Mouse (Mus musculus) CH12.LX (cell line): ENCODE data around the gene Ifngr2. TPM values are rescaled to one million over a fixed set of nuclear protein-coding genes. Genes with fewer than 3 reads are reported as not detected.

Experiments
- DNase-seq: peaks from one replicate; pipeline ENCODE4 v3.0.0-alpha.2; 2013; ENCODE audit errors: extremely low read depth
- H3K27ac ChIP-seq: 2 replicates; pipeline ENCODE4 v1.5.1; 2012; ENCODE audit warnings: low read depth, mild to moderate bottlenecking, control low read depth, moderate library complexity; ENCODE audit not compliant: insufficient read depth
- H3K27me3 ChIP-seq: replicated peaks from 2 replicates; pipeline ENCODE3; 2012; ENCODE audit warnings: inconsistent platforms
- H3K36me3 ChIP-seq, 2 experiments: replicated peaks in 1 of 2; 2 replicates each; pipeline versions ENCODE3 to v1.6.1; 2012; ENCODE audit warnings: inconsistent platforms in 1 of 2, low read length in 1 of 2, mild to moderate bottlenecking in 1 of 2, mixed read lengths in 1 of 2, moderate library complexity in 1 of 2; ENCODE audit not compliant: control insufficient read depth in 1 of 2, insufficient read depth in 1 of 2
- H3K4me1 ChIP-seq, 2 experiments: 2 replicates each; pipeline ENCODE4 v1.6.1; 2012; ENCODE audit warnings: inconsistent platforms in 1 of 2, moderate library complexity in 1 of 2; ENCODE audit not compliant: insufficient read depth in 2 of 2, control insufficient read depth in 1 of 2
- H3K4me2 ChIP-seq: 2 replicates; pipeline ENCODE4 v1.6.1; 2012; ENCODE audit warnings: low read depth, mild to moderate bottlenecking, control low read depth; ENCODE audit not compliant: poor library complexity, insufficient read depth, severe bottlenecking
- H3K4me3 ChIP-seq, 3 experiments: fragments of 150-350 bp in 1 of 3; sonication (generic) in 1 of 3; replicated peaks in 1 of 3; 2 replicates each; pipeline versions ENCODE3 to v1.5.1; 2011 to 2012; ENCODE audit warnings: low read depth in 2 of 3, low read length in 2 of 3, mild to moderate bottlenecking in 2 of 3, moderate library complexity in 2 of 3, control low read depth in 1 of 3, improper control_type of control experiment in 1 of 3, inconsistent platforms in 1 of 3, mixed read lengths in 1 of 3; ENCODE audit not compliant: poor library complexity in 1 of 3
- H3K79me2 ChIP-seq: replicated peaks from 2 replicates; pipeline ENCODE4 v1.6.1; 2012; ENCODE audit warnings: mild to moderate bottlenecking, moderate library complexity; ENCODE audit not compliant: control insufficient read depth, poor library complexity, insufficient read depth, severe bottlenecking; ENCODE audit errors: extremely low read depth
- H3K9ac ChIP-seq: 2 replicates; pipeline ENCODE4 v1.6.1; 2012; ENCODE audit warnings: low read depth, mild to moderate bottlenecking, control low read depth, moderate library complexity; ENCODE audit not compliant: insufficient read depth
- H3K9me3 ChIP-seq: replicated peaks from 2 replicates; pipeline ENCODE3; 2012; ENCODE audit warnings: low read length, inconsistent platforms, mixed read lengths
- BHLHE40 ChIP-seq: IDR thresholded peaks from 2 replicates; pipeline ENCODE4 v1.6.1; 2011; ENCODE audit warnings: mild to moderate bottlenecking, low read depth, low read length, improper control_type of control experiment
- CHD1 ChIP-seq: IDR thresholded peaks from 2 replicates; pipeline ENCODE4 v1.6.1; 2012; ENCODE audit warnings: low read depth, low read length, improper control_type of control experiment, inconsistent platforms
- CHD2 ChIP-seq: IDR thresholded peaks from 2 replicates; pipeline ENCODE4 v1.6.1; 2011; ENCODE audit warnings: low read length, improper control_type of control experiment
- CTCF ChIP-seq, 2 experiments: IDR thresholded peaks in 1 of 2; conservative IDR thresholded peaks in 1 of 2; 2 replicates each; pipeline ENCODE4 v1.5.1; 2011 to 2012; ENCODE audit warnings: low read depth in 2 of 2, low read length in 2 of 2, improper control_type of control experiment in 1 of 2, inconsistent platforms in 1 of 2, mild to moderate bottlenecking in 1 of 2, moderate library complexity in 1 of 2
- ELF1 ChIP-seq: IDR thresholded peaks from 2 replicates; pipeline ENCODE4 v1.6.1; 2014; ENCODE audit warnings: low read depth, mild to moderate bottlenecking, inconsistent platforms, low read length, improper control_type of control experiment
- ETS1 ChIP-seq: conservative IDR thresholded peaks from 2 replicates; pipeline ENCODE4 v1.6.1; 2012; ENCODE audit warnings: low read depth, mild to moderate bottlenecking, inconsistent platforms, low read length, improper control_type of control experiment, moderate library complexity
- GABPA ChIP-seq: IDR thresholded peaks from 2 replicates; pipeline ENCODE4 v1.6.1; 2012; ENCODE audit warnings: low read depth, low read length, improper control_type of control experiment, inconsistent platforms; ENCODE audit not compliant: insufficient replicate concordance
- HCFC1 ChIP-seq: IDR thresholded peaks from 2 replicates; pipeline ENCODE4 v1.6.1; 2012; ENCODE audit warnings: low read depth, mild to moderate bottlenecking, inconsistent platforms, low read length, improper control_type of control experiment
- IRF4 ChIP-seq: IDR thresholded peaks from 2 replicates; pipeline ENCODE4 v1.6.1; 2014; ENCODE audit warnings: low read depth, mild to moderate bottlenecking, inconsistent platforms, low read length, improper control_type of control experiment
- JUND ChIP-seq: conservative IDR thresholded peaks from 2 replicates; pipeline ENCODE4 v1.6.1; 2011; ENCODE audit warnings: low read depth, low read length, improper control_type of control experiment
- KAT2A ChIP-seq: IDR thresholded peaks from 2 replicates; pipeline ENCODE4 v1.6.1; 2012; ENCODE audit warnings: low read length, improper control_type of control experiment, inconsistent platforms; ENCODE audit not compliant: insufficient replicate concordance
- MAX ChIP-seq: IDR thresholded peaks from 2 replicates; pipeline ENCODE4 v1.6.1; 2011; ENCODE audit warnings: low read length, improper control_type of control experiment
- MAZ ChIP-seq: IDR thresholded peaks from 2 replicates; pipeline ENCODE4 v1.6.1; 2012; ENCODE audit warnings: low read depth, mild to moderate bottlenecking, inconsistent platforms, low read length, improper control_type of control experiment, moderate library complexity
- MEF2A ChIP-seq: IDR thresholded peaks from 2 replicates; pipeline ENCODE4 v1.6.1; 2014; ENCODE audit warnings: low read depth, mild to moderate bottlenecking, inconsistent platforms, low read length, improper control_type of control experiment, borderline replicate concordance
- MYC ChIP-seq: IDR thresholded peaks from 2 replicates; pipeline ENCODE4 v1.6.1; 2011; ENCODE audit warnings: low read depth, mild to moderate bottlenecking, improper control_type of control experiment, low read length
- NELFE ChIP-seq: IDR thresholded peaks from 2 replicates; pipeline ENCODE4 v1.6.1; 2011; ENCODE audit warnings: low read depth, low read length, improper control_type of control experiment
- NRF1 ChIP-seq: IDR thresholded peaks from 2 replicates; pipeline ENCODE4 v1.6.1; 2014; ENCODE audit warnings: low read depth, mild to moderate bottlenecking, inconsistent platforms, low read length, improper control_type of control experiment, moderate library complexity
- PAX5 ChIP-seq: IDR thresholded peaks from 2 replicates; pipeline ENCODE4 v1.6.1; 2012; ENCODE audit warnings: low read length, inconsistent platforms, mixed read lengths
- POLR2A ChIP-seq: IDR thresholded peaks from 2 replicates; pipeline ENCODE4 v1.6.1; 2011; ENCODE audit warnings: low read depth, mild to moderate bottlenecking, improper control_type of control experiment, low read length
- POLR2AphosphoS2 ChIP-seq: IDR thresholded peaks from 2 replicates; pipeline ENCODE4 v1.6.1; 2011; ENCODE audit warnings: low read depth, low read length, improper control_type of control experiment
- RAD21 ChIP-seq: IDR thresholded peaks from 2 replicates; pipeline ENCODE4 v1.6.1; 2011; ENCODE audit warnings: low read depth, mild to moderate bottlenecking, low read length, improper control_type of control experiment, moderate library complexity
- RCOR1 ChIP-seq: conservative IDR thresholded peaks from 2 replicates; pipeline ENCODE4 v1.6.1; 2012; ENCODE audit warnings: low read depth, mild to moderate bottlenecking, inconsistent platforms, low read length, improper control_type of control experiment
- SMC3 ChIP-seq: IDR thresholded peaks from 2 replicates; pipeline ENCODE4 v1.6.1; 2011; ENCODE audit warnings: low read depth, low read length, improper control_type of control experiment
- TBP ChIP-seq: conservative IDR thresholded peaks from 2 replicates; pipeline ENCODE4 v1.6.1; 2011; ENCODE audit warnings: low read depth, low read length, improper control_type of control experiment
- TCF12 ChIP-seq: IDR thresholded peaks from 2 replicates; pipeline ENCODE4 v1.6.1; 2014; ENCODE audit warnings: low read depth, mild to moderate bottlenecking, inconsistent platforms, low read length, improper control_type of control experiment
- UBTF ChIP-seq: IDR thresholded peaks from 2 replicates; pipeline ENCODE4 v1.6.1; 2012; ENCODE audit warnings: low read depth, mild to moderate bottlenecking, inconsistent platforms, low read length, improper control_type of control experiment, moderate library complexity
- USF1 ChIP-seq: IDR thresholded peaks from 2 replicates; pipeline ENCODE4 v1.6.1; 2014; ENCODE audit warnings: low read depth, mild to moderate bottlenecking, inconsistent platforms, low read length, improper control_type of control experiment
- USF2 ChIP-seq: conservative IDR thresholded peaks from 2 replicates; pipeline ENCODE4 v1.6.1; 2011; ENCODE audit warnings: low read depth, low read length, improper control_type of control experiment
- ZKSCAN1 ChIP-seq: IDR thresholded peaks from 2 replicates; pipeline ENCODE4 v1.6.1; 2012; ENCODE audit warnings: low read depth, inconsistent platforms, low read length, improper control_type of control experiment, borderline replicate concordance
- ZMIZ1 ChIP-seq: IDR thresholded peaks from 2 replicates; pipeline ENCODE4 v1.6.1; 2012; ENCODE audit warnings: low read depth, mild to moderate bottlenecking, inconsistent platforms, low read length, improper control_type of control experiment
- ZNF384 ChIP-seq: IDR thresholded peaks from 2 replicates; pipeline ENCODE4 v1.6.1; 2012; ENCODE audit warnings: low read depth, low read length, improper control_type of control experiment, inconsistent platforms
- dilution Hi-C: fragments of 300-500 bp; cut with MboI; formaldehyde crosslinking; loops from 2 replicates; pipeline ENCODE4 v1.14.3; 2020; ENCODE audit warnings: low sequenced_read_pairs; ENCODE audit not compliant: extremely low pct_unique_long_range_greater_than_20kb, extremely low pct_ligation_motif_present
- in situ Hi-C: fragments of 300-500 bp; cut with MboI; formaldehyde crosslinking; loops from 3 replicates; pipeline ENCODE4 v1.14.3; 2019; ENCODE audit warnings: low sequenced_read_pairs, low pct_ligation_motif_present, low pct_unique_long_range_greater_than_20kb, mixed read lengths
- polyA plus RNA-seq: library from polyadenylated mRNA; unstranded; fragments of >175 nt; gene quantifications from 2 replicates; pipeline ENCODE4 v1.2.1, GENCODE M21; 2012; ENCODE audit warnings: low read depth; ENCODE audit not compliant: insufficient read length
- total RNA-seq, 2 experiments: library from RNA; depleted of rRNA; stranded (reverse); fragments of 300-350 nt in 1 of 2; fragments of >200 nt in 1 of 2; gene quantifications; 2 replicates each; pipeline ENCODE4 v1.2.3; 2012 to 2014

The Ifngr2 gene
- total and polyA plus RNA-seq, 3 experiments: 29.6 to 39.2 (median 36.1) TPM

DNA sequence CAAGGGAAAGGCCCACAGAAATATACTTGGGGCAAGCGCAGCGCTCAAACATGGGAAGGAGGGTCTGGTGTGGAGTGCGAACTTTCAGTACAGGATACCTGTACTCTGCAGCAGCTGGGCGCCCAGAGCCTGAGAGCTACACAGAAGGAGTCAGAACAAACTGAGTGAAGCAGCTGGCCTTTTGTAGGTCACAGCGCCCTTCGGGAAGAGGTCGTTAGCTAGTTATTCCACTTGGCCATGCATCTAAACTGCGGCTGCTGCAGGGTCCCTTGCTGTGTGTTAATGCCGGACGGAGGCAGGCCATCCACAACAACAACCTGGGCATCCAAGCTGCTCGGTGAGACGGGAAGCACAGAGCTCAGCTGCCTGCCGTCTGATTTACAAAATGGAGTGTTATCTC, 28.3 kb downstream of the Ifngr2 start:
- no peak overlapping the region for H3K4me3 ChIP-seq
- H3K9me3 ChIP-seq: no peaks in the 10 kb centered on the region
- peaks cover 5 to 15% of the 10 kb centered on the region in 2 experiments; a peak in 3 of 4 replicates for H3K4me1 ChIP-seq
- H3K9ac ChIP-seq: no peak overlapping the region
- DNase-seq: no peak
- no peaks in the 10 kb centered on the region for H3K27me3 ChIP-seq
- TF ChIP-seq CHD2: no peak
- TF ChIP-seq PAX5: no peak
- TF ChIP-seq BHLHE40: no peak
- no peak for TF ChIP-seq MEF2A
- TF ChIP-seq MAX: no peak
- no peak for TF ChIP-seq RAD21
- no peak for TF ChIP-seq TCF12
- TF ChIP-seq ZMIZ1: no peak
- in situ Hi-C loops: no loop called here
- dilution Hi-C loops: no loop called here
- H3K27ac ChIP-seq: no peak overlapping the region
- peaks cover 16 to 32% of the 10 kb centered on the region in 2 experiments for H3K36me3 ChIP-seq
- no peak overlapping the region for H3K4me2 ChIP-seq
- no peaks in the 10 kb centered on the region for H3K79me2 ChIP-seq

DNA sequence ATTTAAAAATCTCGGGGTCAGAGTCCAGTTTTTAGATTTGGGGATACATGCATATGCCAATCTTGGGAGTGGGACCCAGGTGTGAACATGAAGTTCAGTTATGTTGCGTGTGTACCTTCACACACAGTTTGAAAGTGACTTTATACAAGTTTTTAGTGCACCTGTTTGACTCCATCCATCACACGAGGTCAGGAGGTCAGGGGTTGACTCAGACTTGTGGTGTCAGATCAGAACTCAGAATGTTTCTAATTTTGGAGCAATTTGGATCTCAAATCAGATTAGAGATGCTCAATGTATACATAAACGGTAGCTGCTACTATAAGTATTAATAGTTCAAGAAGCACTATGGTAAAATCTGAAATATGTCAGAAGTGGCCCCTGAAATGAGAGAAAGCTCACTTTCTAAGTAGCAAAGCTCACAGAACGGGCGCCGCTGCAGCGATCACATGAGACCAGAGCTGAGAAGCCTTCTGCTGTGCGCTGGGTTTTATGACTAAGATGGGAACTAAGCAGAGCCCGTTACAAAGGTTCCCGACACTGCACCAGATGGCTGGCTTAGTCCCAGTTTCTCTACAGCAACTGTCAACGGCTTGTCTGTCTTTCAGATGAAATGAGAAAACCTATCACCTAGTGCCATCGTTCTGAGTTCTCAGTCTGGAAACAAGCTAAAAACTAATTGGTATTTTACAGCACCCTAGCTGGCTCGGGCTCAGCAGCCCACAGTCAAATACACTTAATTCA, 32.3 kb downstream of the Ifngr2 start:
- dilution Hi-C loops: no loop called here
- H3K9me3 ChIP-seq: no peaks in the 10 kb centered on the region
- TF ChIP-seq UBTF (no peak), BHLHE40 (peak; percentile 65; the same call in 1 of the 2 replicates), MAX (0 out of 2 replicates have a peak, but pooled peaks have one; percentile 27), MEF2A (peak; percentile 65; the same call in 1 of the 2 replicates), ZNF384 (no peak), IRF4 (peak; percentile 86), MAZ (no peak), ZMIZ1 (no peak), MYC (no peak; the same call in 1 of the 2 replicates), NRF1 (no peak), GABPA (no peak), CHD1 (no peak), POLR2AphosphoS2 (no peak), CHD2 (no peak), PAX5 (no peak), POLR2A (no peak), ETS1 (no peak; the same call in 1 of the 2 replicates), USF2 (no peak), RCOR1 (peak; percentile 47; the same call in 1 of the 2 replicates), NELFE (no peak), KAT2A (no peak), JUND (peak; percentile 69; the same call in 1 of the 2 replicates), TBP (peak; percentile 66), SMC3 (no peak), CTCF (conservative IDR thresholded peaks at IDR 0.05 in 1 of 2, IDR thresholded peaks at IDR 0.05 in 1 of 2; ENCODE audit: low read depth in 2 of 2, low read length in 2 of 2) (no peak), ELF1 (no peak), RAD21 (no peak; the same call in 1 of the 2 replicates), HCFC1 (peak; percentile 68), ZKSCAN1 (no peak), USF1 (no peak)

More for the DNA sequence above, 32.3 kb downstream of the Ifngr2 start:
- in situ Hi-C loops: no loop called here
- Histone ChIP-seq H3K4me2 (peak overlapping the region; percentile 37), H3K9ac (peak overlapping the region; percentile 63), H3K27ac (no peak overlapping the region), H3K4me3 (no peak overlapping the region), H3K4me1 (peaks cover 5 to 15% of the 10 kb centered on the region in 2 experiments; a peak in 3 of 4 replicates), H3K79me2 (no peaks in the 10 kb centered on the region), H3K27me3 (no peaks in the 10 kb centered on the region), H3K36me3 (peaks cover 16 to 49% of the 10 kb centered on the region in 2 experiments)
- DNase-seq: peak; percentile 45
